Mouse (Mus musculus): ENCODE results near the gene Gm49661.

Gene Gm49661

GRCm38 (mm10) chr8:84969241-84970134 lies at the start of gene Gm49661, which contains the start of the genes Prdx2 and Rnaseh2a:
TSS of gene Gm49661 (minus strand) at chr8:84969433.
TSS of gene Prdx2 (plus strand) at chr8:84969587.
TSS of gene Rnaseh2a (minus strand) at chr8:84969767.
- peak; percentile 90 to 92 for DNase-seq

GRCm38 (mm10) chr8:85017209-85017608 lies 48.0 kb upstream of the Gm49661 start:
- no peak for DNase-seq

GRCm38 (mm10) chr8:85016724-85017123 lies 47.5 kb upstream of the Gm49661 start:
- no peak for DNase-seq

- no peak for DNase-seq
Observed at GRCm38 (mm10) chr8:85014431-85014830, 45.2 kb upstream of the Gm49661 start, which contains the start of gene Best2. TSS of gene Best2 (minus strand) at chr8:85014531.

GRCm38 (mm10) chr8:85013230-85013840 lies 44.1 kb upstream of the Gm49661 start:
- DNase-seq, result peak; percentile 78 to 79

GRCm38 (mm10) chr8:85011242-85011641 lies 42.0 kb upstream of the Gm49661 start:
- DNase-seq, result no peak

- peak; percentile 32 to 39 for DNase-seq
Observed at GRCm38 (mm10) chr8:85007686-85008085, 38.5 kb upstream of the Gm49661 start.

- DNase-seq, result peak; percentile 97 to 99
Observed at GRCm38 (mm10) chr8:84997649-84998295, 28.5 kb upstream of the Gm49661 start.

- DNase-seq, result no peak
Observed at GRCm38 (mm10) chr8:84996978-84997377, 27.7 kb upstream of the Gm49661 start.

- no peak for DNase-seq
Observed at GRCm38 (mm10) chr8:84995680-84996079, 26.4 kb upstream of the Gm49661 start.

- no peak for DNase-seq
Observed at GRCm38 (mm10) chr8:84994375-84994774, 25.1 kb upstream of the Gm49661 start.

GRCm38 (mm10) chr8:84990836-84991235 lies 21.6 kb upstream of the Gm49661 start:
- no peak for DNase-seq

GRCm38 (mm10) chr8:84990349-84990748 lies 21.1 kb upstream of the Gm49661 start, which contains the start of gene Hook2:
TSS of gene Hook2 (plus strand) at chr8:84990603.
- DNase-seq, result peak; percentile 98 to 99

GRCm38 (mm10) chr8:84989810-84990209 lies 20.6 kb upstream of the Gm49661 start:
- DNase-seq, result peak; percentile 95

GRCm38 (mm10) chr8:84989311-84989731 lies 20.1 kb upstream of the Gm49661 start:
- peak; percentile 54 to 59 for DNase-seq

- no peak for DNase-seq
Observed at GRCm38 (mm10) chr8:84987903-84988302, 18.7 kb upstream of the Gm49661 start.

GRCm38 (mm10) chr8:84987388-84987787 lies 18.2 kb upstream of the Gm49661 start:
- DNase-seq, result no peak

GRCm38 (mm10) chr8:84986379-84986945 lies 17.2 kb upstream of the Gm49661 start:
- no peak for DNase-seq

GRCm38 (mm10) chr8:84985684-84986378 lies 16.6 kb upstream of the Gm49661 start:
- peak; percentile 92 to 93 for DNase-seq

GRCm38 (mm10) chr8:84985049-84985683 lies 15.9 kb upstream of the Gm49661 start:
- DNase-seq, result no peak

GRCm38 (mm10) chr8:84984294-84985048 lies 15.2 kb upstream of the Gm49661 start:
- DNase-seq, result no peak
